Mouse (Mus musculus): ENCODE measurements around the gene Pctp. TPM values are rescaled to one million over a fixed set of nuclear protein-coding genes. Genes with fewer than 3 reads are reported as not detected.

Gene Pctp
- 6.4 and 7.6 TPM in 2 replicates for polyA plus RNA-seq (2015; fragmentation: Nextera tagmentation; extraction: Ambion mirVana)

DNA sequence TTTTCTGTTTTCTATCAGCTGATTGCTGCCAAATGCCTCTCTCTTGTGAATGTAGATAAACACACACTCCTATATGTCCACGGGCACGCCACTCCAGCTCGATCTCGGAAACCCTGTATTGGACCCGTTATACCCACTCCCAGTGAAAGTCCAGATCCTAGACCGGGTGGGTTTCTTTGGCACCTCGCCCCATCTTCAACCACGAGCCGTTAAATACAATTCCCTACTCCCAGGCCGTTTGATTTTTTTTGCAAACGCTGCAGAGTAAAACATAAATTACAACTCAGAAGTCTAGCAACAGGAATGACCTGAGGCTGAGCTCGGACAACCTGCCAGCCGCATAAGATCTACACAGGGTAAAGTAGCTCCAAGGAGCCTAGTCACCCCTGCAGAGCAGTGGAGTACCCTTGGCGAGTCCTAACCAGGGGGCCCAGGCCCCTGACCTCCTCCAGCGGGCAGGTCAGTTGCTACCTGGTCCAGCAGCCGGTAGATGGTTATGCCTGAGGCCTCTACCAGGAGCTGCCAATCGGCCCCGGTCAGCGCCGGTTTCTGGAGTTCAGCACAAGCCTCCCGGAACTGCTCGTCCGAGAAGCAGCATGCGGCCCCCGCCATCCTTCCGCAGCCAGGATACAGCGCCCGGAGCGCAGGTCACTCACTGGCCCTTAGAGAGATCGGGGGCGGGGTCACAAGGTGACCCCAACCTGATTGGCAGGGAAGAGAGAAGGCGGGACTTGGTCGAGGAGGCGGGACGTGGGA, at the start of gene Pctp:
Gene Pctp, minus strand, starts transcription at position 664 of the 756 bp plus-strand sequence.

DNA sequence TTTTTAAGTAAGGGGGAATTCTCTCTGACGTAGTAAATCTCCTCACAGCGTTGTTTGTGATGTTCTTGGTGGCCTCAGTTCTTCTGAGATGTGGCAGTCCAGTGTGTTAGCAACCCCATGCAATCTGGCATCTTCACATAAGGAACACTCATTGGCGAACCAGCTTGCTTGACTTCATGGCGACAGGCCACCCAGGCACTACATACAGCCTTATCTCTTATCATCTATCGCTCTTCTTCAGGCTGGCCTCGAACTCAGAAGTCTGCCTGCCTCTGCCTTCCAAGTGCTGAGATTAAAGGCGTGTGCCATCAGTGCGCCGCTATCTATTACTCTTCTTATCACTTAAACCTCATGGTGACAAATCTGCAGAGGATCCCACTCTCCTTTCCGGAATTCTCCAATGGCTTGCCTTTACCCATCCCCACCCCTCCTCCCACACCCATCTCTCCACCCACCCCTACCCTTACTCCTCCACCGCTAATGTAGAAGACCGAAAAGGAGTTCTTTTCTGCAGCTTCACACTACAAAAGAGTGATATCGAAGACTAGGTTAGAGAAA, 27.2 kb upstream of the Pctp start, which contains the start of gene Tmem100:
Gene Tmem100, plus strand, starts transcription at position 508 of the 558 bp plus-strand sequence.

Other genes starting within 250 kb of the Pctp start
- not detected in 2 replicates for gene Ankfn1, start 225.2 kb downstream of the Pctp start, polyA plus RNA-seq (2015; fragmentation: Nextera tagmentation; extraction: Ambion mirVana)
- 2.3 and 2.7 TPM in 2 replicates for gene Tmem100, start 27.5 kb upstream of the Pctp start, polyA plus RNA-seq (2015; fragmentation: Nextera tagmentation; extraction: Ambion mirVana)
- 6.5 and 7.9 TPM in 2 replicates for gene Gm45716, start 184.8 kb upstream of the Pctp start, polyA plus RNA-seq (2015; fragmentation: Nextera tagmentation; extraction: Ambion mirVana)
- 11.9 and 12.9 TPM in 2 replicates for gene Mmd, start 246.6 kb upstream of the Pctp start, polyA plus RNA-seq (2015; fragmentation: Nextera tagmentation; extraction: Ambion mirVana)